Mouse (Mus musculus): ENCODE data around the gene Syt16. TPM values are rescaled to one million over a fixed set of nuclear protein-coding genes. Genes with fewer than 3 reads are reported as not detected.
A peak's percentile ranks its signal among the peaks of the same experiment; 100 is the strongest.

The Syt16 gene
- polyA plus RNA-seq, 1 experiment from 2014 or later = 0.52 TPM

DNA sequence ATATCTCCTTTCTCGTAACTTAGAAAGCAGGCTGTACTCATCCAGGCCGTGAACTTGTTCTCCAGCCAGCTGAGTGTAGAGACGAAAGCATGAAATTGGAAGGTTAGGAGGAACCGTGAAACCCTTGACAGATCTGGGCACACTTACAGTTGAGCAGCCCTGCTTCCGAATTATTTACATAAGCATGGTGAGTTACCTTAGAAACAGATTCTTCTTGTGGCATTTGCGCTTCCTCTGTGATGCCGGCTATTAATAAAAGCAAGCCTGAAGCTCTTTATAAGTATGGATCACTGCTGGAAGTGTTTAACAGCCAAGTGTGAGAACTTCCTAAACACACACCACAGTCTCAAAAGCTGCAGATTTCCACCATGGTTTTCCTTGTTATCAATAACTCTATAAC lies 144.7 kb downstream of the Syt16 start:
- no peaks in the 10 kb centered on the region for H3K36me3 ChIP-seq (ENCODE audit: control insufficient read depth, insufficient read depth, low read length)
- H3K27me3 ChIP-seq (ENCODE audit: control insufficient read depth, insufficient read depth, low read length) = no peaks in the 10 kb centered on the region
- no peaks in the 10 kb centered on the region for H3K4me1 ChIP-seq (ENCODE audit: control insufficient read depth, insufficient read depth, low read length)
- ATAC-seq (replicated peaks; ENCODE audit: insufficient number of reproducible peaks, low FRiP score, low TSS enrichment) = no peak
- H3K9me3 ChIP-seq (replicated peaks; ENCODE audit: control insufficient read depth, low read length) = no peaks in the 10 kb centered on the region
- H3K27ac ChIP-seq (ENCODE audit: low read depth, low read length) = no peak overlapping the region
- no peak overlapping the region for H3K4me3 ChIP-seq (ENCODE audit: low read depth, low read length)
- no peak overlapping the region for H3K4me2 ChIP-seq
- no peak overlapping the region for H3K9ac ChIP-seq (ENCODE audit: low read depth, low read length)
- 71% methylated on average over 7 of the region's 7 CpGs for WGBS (ENCODE audit: insufficient replicate concordance)

GRCm38 (mm10) chr12:74144385-74144784 lies 146.9 kb downstream of the Syt16 start:
- Histone ChIP-seq H3K27me3 (ENCODE audit: control insufficient read depth, insufficient read depth, low read length) (no peaks in the 10 kb centered on the region), H3K4me3 (ENCODE audit: low read depth, low read length) (no peak overlapping the region), H3K9ac (ENCODE audit: low read depth, low read length) (no peak overlapping the region), H3K4me2 (no peak overlapping the region), H3K27ac (ENCODE audit: low read depth, low read length) (no peak overlapping the region), H3K4me1 (ENCODE audit: control insufficient read depth, insufficient read depth, low read length) (no peaks in the 10 kb centered on the region), H3K36me3 (ENCODE audit: control insufficient read depth, insufficient read depth, low read length) (no peaks in the 10 kb centered on the region), H3K9me3 (replicated peaks; ENCODE audit: control insufficient read depth, low read length) (no peaks in the 10 kb centered on the region)
- WGBS (ENCODE audit: insufficient replicate concordance) = 63% methylated on average over 5 of the region's 5 CpGs
- no peak for ATAC-seq (replicated peaks; ENCODE audit: insufficient number of reproducible peaks, low FRiP score, low TSS enrichment)

- no peaks in the 10 kb centered on the region for H3K36me3 ChIP-seq (ENCODE audit: control insufficient read depth, insufficient read depth, low read length)
- no peak overlapping the region for H3K4me3 ChIP-seq (ENCODE audit: low read depth, low read length)
- 72% methylated on average over 3 of the region's 3 CpGs for whole genome bisulfite sequencing (ENCODE audit: insufficient replicate concordance)
- no peaks in the 10 kb centered on the region for H3K4me1 ChIP-seq (ENCODE audit: control insufficient read depth, insufficient read depth, low read length)
- ATAC-seq (replicated peaks; ENCODE audit: insufficient number of reproducible peaks, low FRiP score, low TSS enrichment) = no peak
- H3K27ac ChIP-seq (ENCODE audit: low read depth, low read length) = no peak overlapping the region
- H3K9me3 ChIP-seq (replicated peaks; ENCODE audit: control insufficient read depth, low read length) = no peaks in the 10 kb centered on the region
- no peaks in the 10 kb centered on the region for H3K27me3 ChIP-seq (ENCODE audit: control insufficient read depth, insufficient read depth, low read length)
- H3K4me2 ChIP-seq = no peak overlapping the region
- no peak overlapping the region for H3K9ac ChIP-seq (ENCODE audit: low read depth, low read length)
Observed at GRCm38 (mm10) chr12:74160791-74161190, 163.3 kb downstream of the Syt16 start.

DNA sequence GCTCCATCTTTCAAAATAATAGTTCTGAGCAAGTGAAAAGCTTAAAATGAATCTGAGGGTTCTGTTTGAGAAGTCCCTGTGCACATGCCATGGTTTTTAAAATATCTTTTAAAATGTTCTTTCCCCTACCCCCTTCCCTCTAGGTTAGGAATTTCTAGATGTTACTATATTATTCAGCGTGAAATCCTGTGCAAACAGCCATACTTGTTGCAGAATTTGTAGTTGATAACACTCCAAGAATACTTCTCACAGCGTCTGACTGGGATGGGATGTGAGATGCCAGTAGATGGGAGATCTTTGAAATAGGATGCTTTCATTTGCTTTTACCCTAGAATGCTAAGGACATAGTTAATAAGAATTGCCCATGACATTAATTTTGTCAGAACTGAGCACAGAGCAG lies 165.6 kb downstream of the Syt16 start:
- H3K9me3 ChIP-seq (replicated peaks; ENCODE audit: control insufficient read depth, low read length) = no peaks in the 10 kb centered on the region
- no peaks in the 10 kb centered on the region for H3K36me3 ChIP-seq (ENCODE audit: control insufficient read depth, insufficient read depth, low read length)
- ATAC-seq (replicated peaks; ENCODE audit: insufficient number of reproducible peaks, low FRiP score, low TSS enrichment) = no peak
- H3K9ac ChIP-seq (ENCODE audit: low read depth, low read length) = no peak overlapping the region
- H3K27me3 ChIP-seq (ENCODE audit: control insufficient read depth, insufficient read depth, low read length) = no peaks in the 10 kb centered on the region
- no peaks in the 10 kb centered on the region for H3K4me1 ChIP-seq (ENCODE audit: control insufficient read depth, insufficient read depth, low read length)
- H3K4me3 ChIP-seq (ENCODE audit: low read depth, low read length) = no peak overlapping the region
- 71% methylated on average over 2 of the region's 2 CpGs for WGBS (ENCODE audit: insufficient replicate concordance)
- H3K27ac ChIP-seq (ENCODE audit: low read depth, low read length) = no peak overlapping the region
- H3K4me2 ChIP-seq = no peak overlapping the region

DNA sequence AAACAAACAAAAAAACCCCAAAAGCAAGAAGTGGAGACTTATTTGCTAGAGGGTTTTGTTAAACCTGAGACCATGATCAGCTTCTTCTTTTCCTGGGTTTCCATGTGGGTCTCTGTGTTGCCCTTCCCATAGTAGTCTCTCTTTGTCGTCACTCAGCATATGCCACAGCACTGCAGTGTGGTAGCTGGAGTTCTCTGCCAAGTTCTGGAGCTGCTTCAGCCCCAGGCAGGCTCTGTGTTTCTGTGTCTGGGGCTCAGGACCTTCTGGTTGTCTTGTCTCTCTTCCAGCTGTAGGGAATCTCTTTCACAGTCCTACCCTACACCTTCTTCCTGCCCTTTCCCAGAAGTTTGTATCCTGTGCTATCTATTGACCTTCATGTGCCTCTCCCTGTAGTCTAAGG lies 173.8 kb downstream of the Syt16 start:
- H3K9ac ChIP-seq (ENCODE audit: low read depth, low read length) = no peak overlapping the region
- no peak for ATAC-seq (replicated peaks; ENCODE audit: insufficient number of reproducible peaks, low FRiP score, low TSS enrichment)
- H3K4me3 ChIP-seq (ENCODE audit: low read depth, low read length) = no peak overlapping the region
- H3K9me3 ChIP-seq (replicated peaks; ENCODE audit: control insufficient read depth, low read length) = no peaks in the 10 kb centered on the region
- no peak overlapping the region for H3K27ac ChIP-seq (ENCODE audit: low read depth, low read length)
- no peaks in the 10 kb centered on the region for H3K36me3 ChIP-seq (ENCODE audit: control insufficient read depth, insufficient read depth, low read length)
- WGBS (ENCODE audit: insufficient replicate concordance) = 56% methylated on average over 1 of the region's 1 CpGs
- H3K4me2 ChIP-seq = no peak overlapping the region
- H3K4me1 ChIP-seq (ENCODE audit: control insufficient read depth, insufficient read depth, low read length) = no peaks in the 10 kb centered on the region
- H3K27me3 ChIP-seq (ENCODE audit: control insufficient read depth, insufficient read depth, low read length) = no peaks in the 10 kb centered on the region

DNA sequence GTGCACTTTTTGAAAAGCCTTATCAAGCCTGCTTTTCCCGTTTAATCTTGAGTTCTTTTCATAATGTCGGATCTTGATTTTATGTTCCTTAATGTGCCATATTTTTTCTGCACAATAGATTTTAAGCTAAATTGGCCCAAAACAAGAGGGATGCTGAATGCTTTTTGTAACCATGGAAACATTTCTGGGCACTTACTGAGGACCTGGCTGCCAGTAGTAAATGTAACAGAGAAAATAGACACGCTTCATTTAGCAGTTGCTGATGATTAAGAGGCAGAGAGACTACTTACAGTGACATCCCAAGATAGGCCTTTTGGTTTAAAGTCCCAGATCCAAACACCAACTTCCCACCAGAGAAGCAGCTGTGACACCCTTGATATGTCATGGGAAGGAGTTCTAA lies 176.4 kb downstream of the Syt16 start:
- Histone ChIP-seq H3K9me3 (replicated peaks; ENCODE audit: control insufficient read depth, low read length) (no peaks in the 10 kb centered on the region), H3K9ac (ENCODE audit: low read depth, low read length) (no peak overlapping the region), H3K36me3 (ENCODE audit: control insufficient read depth, insufficient read depth, low read length) (no peaks in the 10 kb centered on the region), H3K4me3 (ENCODE audit: low read depth, low read length) (no peak overlapping the region), H3K4me1 (ENCODE audit: control insufficient read depth, insufficient read depth, low read length) (no peaks in the 10 kb centered on the region), H3K27ac (ENCODE audit: low read depth, low read length) (no peak overlapping the region), H3K4me2 (no peak overlapping the region), H3K27me3 (ENCODE audit: control insufficient read depth, insufficient read depth, low read length) (no peaks in the 10 kb centered on the region)
- 81% methylated on average over 3 of the region's 3 CpGs for WGBS (ENCODE audit: insufficient replicate concordance)
- no peak for ATAC-seq (replicated peaks; ENCODE audit: insufficient number of reproducible peaks, low FRiP score, low TSS enrichment)

- Histone ChIP-seq H3K27me3 (ENCODE audit: control insufficient read depth, insufficient read depth, low read length) (no peaks in the 10 kb centered on the region), H3K4me3 (ENCODE audit: low read depth, low read length) (peak overlapping the region; percentile 18; the same call in 1 of the 2 replicates), H3K4me2 (peak overlapping the region; percentile 10), H3K9ac (ENCODE audit: low read depth, low read length) (no peak overlapping the region), H3K36me3 (ENCODE audit: control insufficient read depth, insufficient read depth, low read length) (no peaks in the 10 kb centered on the region), H3K9me3 (replicated peaks; ENCODE audit: control insufficient read depth, low read length) (no peaks in the 10 kb centered on the region), H3K4me1 (ENCODE audit: control insufficient read depth, insufficient read depth, low read length) (no peaks in the 10 kb centered on the region), H3K27ac (ENCODE audit: low read depth, low read length) (no peak overlapping the region)
- ATAC-seq (replicated peaks; ENCODE audit: insufficient number of reproducible peaks, low FRiP score, low TSS enrichment) = no peak
- 68% methylated on average over 17 of the region's 17 CpGs for WGBS (ENCODE audit: insufficient replicate concordance)
Observed at GRCm38 (mm10) chr12:74184596-74184995, 187.1 kb downstream of the Syt16 start.

- ATAC-seq (replicated peaks; ENCODE audit: insufficient number of reproducible peaks, low FRiP score, low TSS enrichment) = no peak
- Histone ChIP-seq H3K27ac (ENCODE audit: low read depth, low read length) (no peak overlapping the region), H3K36me3 (ENCODE audit: control insufficient read depth, insufficient read depth, low read length) (no peaks in the 10 kb centered on the region), H3K9ac (ENCODE audit: low read depth, low read length) (no peak overlapping the region), H3K4me1 (ENCODE audit: control insufficient read depth, insufficient read depth, low read length) (no peaks in the 10 kb centered on the region), H3K4me3 (ENCODE audit: low read depth, low read length) (no peak overlapping the region), H3K9me3 (replicated peaks; ENCODE audit: control insufficient read depth, low read length) (no peaks in the 10 kb centered on the region), H3K4me2 (no peak overlapping the region), H3K27me3 (ENCODE audit: control insufficient read depth, insufficient read depth, low read length) (no peaks in the 10 kb centered on the region)
- 69% methylated on average over 11 of the region's 11 CpGs for WGBS (ENCODE audit: insufficient replicate concordance)
Observed at GRCm38 (mm10) chr12:74188243-74188785, 190.9 kb downstream of the Syt16 start.

- WGBS (ENCODE audit: insufficient replicate concordance) = 48% methylated on average over 7 of the region's 7 CpGs
- H3K4me3 ChIP-seq (ENCODE audit: low read depth, low read length) = no peak overlapping the region
- no peak overlapping the region for H3K27ac ChIP-seq (ENCODE audit: low read depth, low read length)
- no peaks in the 10 kb centered on the region for H3K36me3 ChIP-seq (ENCODE audit: control insufficient read depth, insufficient read depth, low read length)
- H3K9me3 ChIP-seq (replicated peaks; ENCODE audit: control insufficient read depth, low read length) = no peaks in the 10 kb centered on the region
- H3K4me1 ChIP-seq (ENCODE audit: control insufficient read depth, insufficient read depth, low read length) = no peaks in the 10 kb centered on the region
- no peak overlapping the region for H3K9ac ChIP-seq (ENCODE audit: low read depth, low read length)
- no peaks in the 10 kb centered on the region for H3K27me3 ChIP-seq (ENCODE audit: control insufficient read depth, insufficient read depth, low read length)
- no peak for ATAC-seq (replicated peaks; ENCODE audit: insufficient number of reproducible peaks, low FRiP score, low TSS enrichment)
- no peak overlapping the region for H3K4me2 ChIP-seq
Observed at GRCm38 (mm10) chr12:74188815-74189214, 191.4 kb downstream of the Syt16 start.

Data from heart, embryonic 11.5 days (tissue).